Mouse (Mus musculus) hindbrain, embryonic 13.5 days (tissue): Measurements from ENCODE around the gene Gm4131. TPM values are rescaled to one million over a fixed set of nuclear protein-coding genes. Genes with fewer than 3 reads are reported as not detected.

Experiments used
- ATAC-seq: fragments of 200-750 bp; cut with Nextera tagmentation; 2 replicates; pipeline ENCODE4 v1.8.0; 2017; ENCODE audit warnings: moderate TSS enrichment; ENCODE audit not compliant: low FRiP score
- H3K27ac ChIP-seq: fragments of 300-500 bp; sonication (generic); 2 replicates; pipeline ENCODE4 v1.5.1; 2015; ENCODE audit warnings: inconsistent platforms, mild to moderate bottlenecking, moderate library complexity
- H3K27me3 ChIP-seq: fragments of 300-500 bp; sonication (generic); 2 replicates; pipeline ENCODE4 v1.6.1; 2015; ENCODE audit warnings: mild to moderate bottlenecking, inconsistent platforms
- H3K36me3 ChIP-seq: fragments of 300-500 bp; sonication (generic); 2 replicates; pipeline ENCODE4 v1.6.1; 2015; ENCODE audit warnings: mild to moderate bottlenecking, inconsistent platforms
- H3K4me1 ChIP-seq: fragments of 300-500 bp; sonication (generic); replicated peaks from 2 replicates; pipeline ENCODE4 v1.6.1; 2015; ENCODE audit warnings: inconsistent platforms
- H3K4me2 ChIP-seq: fragments of 300-500 bp; sonication (generic); 2 replicates; pipeline ENCODE4 v1.6.1; 2015; ENCODE audit warnings: inconsistent platforms, mild to moderate bottlenecking, moderate library complexity
- H3K4me3 ChIP-seq: fragments of 300-500 bp; sonication (generic); 2 replicates; pipeline ENCODE4 v1.5.1; 2015; ENCODE audit warnings: mild to moderate bottlenecking, inconsistent platforms
- H3K9ac ChIP-seq: fragments of 300-500 bp; sonication (generic); 2 replicates; pipeline ENCODE4 v1.6.1; 2015; ENCODE audit warnings: mild to moderate bottlenecking, inconsistent platforms
- H3K9me3 ChIP-seq: fragments of 300-500 bp; sonication (generic); 2 replicates; pipeline ENCODE4 v1.6.1; 2016; ENCODE audit warnings: inconsistent platforms
- WGBS: fragments of 180-500 bp; shearing (Covaris S2); methylation state at CpG from one replicate; pipeline ENCODE4 v1.1.7; 2015; 5-methylcytosine and 5-hydroxymethylcytosine counted together
- polyA plus RNA-seq: library from polyadenylated mRNA; unstranded; fragments of >200 nt; fragmentation: Nextera tagmentation; extraction: Ambion mirVana; gene quantifications from 2 replicates; pipeline ENCODE4 v1.2.1, GENCODE M21; 2015

The Gm4131 gene
- polyA plus RNA-seq, 1 experiment from 2014 or later, result 0.30 TPM

DNA sequence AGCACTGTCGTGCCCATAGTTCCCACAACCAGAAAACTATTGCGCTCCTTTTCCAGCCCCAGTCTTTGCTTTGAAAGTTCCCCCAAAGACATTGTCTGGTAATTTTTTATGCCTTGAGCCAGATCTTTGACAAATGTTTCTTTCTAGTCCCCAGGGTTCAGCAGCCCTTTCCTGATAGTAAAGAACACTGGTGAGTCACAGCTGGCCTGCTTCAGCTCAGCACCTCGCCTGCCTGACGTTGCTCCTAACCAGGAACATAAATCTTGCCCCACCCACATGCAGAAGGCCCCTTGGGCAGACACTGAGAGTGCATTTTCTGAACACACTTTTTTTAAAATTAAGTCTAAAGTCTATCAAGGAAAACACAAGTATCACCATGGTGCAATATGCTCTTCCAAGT is 3.6 kb upstream of the Gm4131 start:
- no peaks in the 10 kb centered on the region for H3K9me3 ChIP-seq
- H3K36me3 ChIP-seq, result 0 out of 2 replicates have a peak, but pooled peaks cover 2% of the 10 kb centered on the region
- no peak overlapping the region for H3K4me3 ChIP-seq
- peaks cover 10% of the 10 kb centered on the region for H3K4me1 ChIP-seq
- H3K27me3 ChIP-seq, result no peaks in the 10 kb centered on the region
- no peak for ATAC-seq
- no peak overlapping the region for H3K4me2 ChIP-seq
- 49% methylated on average over 4 of the region's 4 CpGs for WGBS
- H3K9ac ChIP-seq, result no peak overlapping the region
- no peak overlapping the region for H3K27ac ChIP-seq

DNA sequence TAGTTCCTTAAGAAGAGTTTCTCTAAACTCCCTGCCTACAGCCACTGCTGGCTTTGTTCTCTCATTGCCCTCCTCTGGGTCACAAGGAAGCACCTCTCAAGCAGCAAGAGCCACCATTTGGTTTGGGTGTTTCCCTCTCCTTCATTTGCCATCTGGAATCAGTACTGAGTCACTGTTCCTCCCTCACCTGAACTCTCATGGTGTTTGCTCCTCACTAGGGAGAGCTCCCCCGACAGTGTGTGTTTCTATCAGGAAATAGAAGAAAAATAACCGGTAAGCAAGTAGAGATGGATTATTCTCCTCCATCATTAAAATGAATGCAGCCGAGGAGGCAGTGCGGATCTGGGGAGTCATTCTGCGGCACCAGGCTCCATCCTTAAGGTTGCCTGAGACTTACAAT is 2.7 kb upstream of the Gm4131 start:
- no peak for ATAC-seq
- no peak overlapping the region for H3K9ac ChIP-seq
- 0 out of 2 replicates have a peak, but pooled peaks cover 4% of the 10 kb centered on the region for H3K36me3 ChIP-seq
- no peak overlapping the region for H3K4me2 ChIP-seq
- peaks cover 10% of the 10 kb centered on the region for H3K4me1 ChIP-seq
- H3K9me3 ChIP-seq, result no peaks in the 10 kb centered on the region
- 91% methylated on average over 5 of the region's 5 CpGs for WGBS
- no peaks in the 10 kb centered on the region for H3K27me3 ChIP-seq
- H3K27ac ChIP-seq, result no peak overlapping the region
- H3K4me3 ChIP-seq, result no peak overlapping the region

DNA sequence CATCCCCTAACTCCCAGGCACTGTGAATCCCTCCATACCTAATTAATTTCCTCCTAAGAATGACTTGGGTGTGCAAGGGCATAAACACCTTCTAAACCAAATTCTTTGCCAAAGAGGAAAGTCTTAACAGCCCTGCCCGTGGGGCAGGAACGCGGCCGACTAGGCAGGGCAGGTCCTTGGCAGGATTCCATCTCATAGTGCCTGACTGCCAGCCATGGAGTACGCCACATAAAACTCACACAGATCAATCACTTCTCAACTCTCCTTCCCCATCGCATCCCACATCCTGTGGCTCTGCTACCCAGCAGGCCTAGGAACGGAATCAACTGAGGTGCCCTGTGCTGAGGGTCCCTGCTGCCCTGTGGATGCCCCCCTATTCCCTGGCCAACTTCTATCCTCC is 3.0 kb downstream of the Gm4131 start:
- ATAC-seq, result no peak
- H3K4me2 ChIP-seq, result no peak overlapping the region
- H3K4me3 ChIP-seq, result no peak overlapping the region
- H3K36me3 ChIP-seq, result 0 out of 2 replicates have a peak, but pooled peaks cover 4% of the 10 kb centered on the region
- H3K27me3 ChIP-seq, result 0 out of 2 replicates have a peak, but pooled peaks cover 4% of the 10 kb centered on the region
- WGBS, result 71% methylated on average over 7 of the region's 7 CpGs
- H3K9me3 ChIP-seq, result no peaks in the 10 kb centered on the region
- H3K27ac ChIP-seq, result no peak overlapping the region
- H3K9ac ChIP-seq, result no peak overlapping the region
- peaks cover 13% of the 10 kb centered on the region for H3K4me1 ChIP-seq

DNA sequence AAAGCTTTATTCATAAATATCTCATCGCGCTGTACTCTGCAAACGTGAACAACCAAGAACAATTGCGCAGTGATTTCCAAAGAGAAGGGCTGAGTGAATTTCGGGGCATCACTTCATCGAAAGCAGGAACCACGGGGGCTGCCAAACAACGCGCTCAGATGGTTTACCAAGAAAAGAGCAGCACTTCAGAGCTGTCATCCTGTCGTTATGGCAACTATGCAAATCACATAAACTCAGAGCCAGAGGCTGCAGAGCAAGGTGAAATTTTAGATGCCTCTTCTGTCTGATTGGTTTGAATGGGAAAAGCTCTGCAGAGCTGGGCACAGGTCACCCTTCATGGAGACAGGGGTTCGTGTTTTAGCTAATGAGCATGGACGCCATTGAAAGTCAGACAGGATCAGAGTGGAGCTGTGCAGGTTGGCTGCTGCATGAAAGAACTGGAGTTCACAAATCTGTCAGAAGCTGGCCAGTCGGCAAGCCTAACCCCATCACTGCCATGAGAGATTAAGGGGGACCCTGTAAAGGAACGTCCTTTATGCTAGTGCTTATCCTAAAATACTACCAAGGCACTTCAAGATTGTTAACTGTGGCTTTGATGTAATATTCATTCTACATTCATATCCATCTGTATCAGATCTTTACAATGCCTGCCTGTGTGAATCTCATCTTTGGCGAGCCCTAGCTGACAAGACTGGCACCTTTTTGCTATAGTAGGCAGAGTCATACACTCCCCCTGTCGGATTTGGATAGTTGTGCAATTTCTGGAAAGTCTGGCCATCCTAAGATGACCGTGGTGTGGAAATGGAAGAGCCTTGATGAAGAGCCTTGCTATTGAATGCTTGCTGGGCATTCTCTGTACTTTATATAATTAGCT is 4.6 kb downstream of the Gm4131 start:
- Histone ChIP-seq H3K9me3 (no peaks in the 10 kb centered on the region), H3K4me3 (no peak overlapping the region), H3K36me3 (0 out of 2 replicates have a peak, but pooled peaks cover 4% of the 10 kb centered on the region), H3K9ac (no peak overlapping the region), H3K27me3 (0 out of 2 replicates have a peak, but pooled peaks cover 4% of the 10 kb centered on the region), H3K4me2 (0 out of 2 replicates have a peak overlapping the region, but pooled peaks have one; percentile 6), H3K27ac (peak overlapping the region; percentile 20; the same call in 1 of the 2 replicates), H3K4me1 (peaks cover 26% of the 10 kb centered on the region)
- 0 out of 2 replicates have a peak, but pooled peaks have one; percentile 36 for ATAC-seq
- WGBS, result 42% methylated on average over 17 of the region's 17 CpGs

DNA sequence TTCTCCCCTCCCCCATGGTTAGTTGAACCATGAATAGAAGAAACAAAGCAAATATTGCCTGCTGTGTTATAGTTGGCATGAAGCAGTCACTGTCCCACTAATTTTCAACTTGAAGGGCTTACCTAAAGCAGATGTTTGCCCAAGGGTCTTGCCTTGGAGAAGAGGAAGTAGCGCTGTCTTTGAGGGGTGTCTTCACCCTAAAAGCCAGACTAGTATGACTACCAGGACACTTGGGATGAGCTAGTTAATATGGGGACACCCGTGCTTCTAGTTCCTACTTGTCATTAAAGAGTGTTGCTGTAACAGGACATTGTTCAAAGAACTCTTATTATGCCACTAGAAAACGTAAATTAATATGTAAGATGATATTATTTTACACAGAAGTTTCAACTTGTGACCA is 9.6 kb downstream of the Gm4131 start:
- H3K4me3 ChIP-seq, result peak overlapping the region; percentile 73

DNA sequence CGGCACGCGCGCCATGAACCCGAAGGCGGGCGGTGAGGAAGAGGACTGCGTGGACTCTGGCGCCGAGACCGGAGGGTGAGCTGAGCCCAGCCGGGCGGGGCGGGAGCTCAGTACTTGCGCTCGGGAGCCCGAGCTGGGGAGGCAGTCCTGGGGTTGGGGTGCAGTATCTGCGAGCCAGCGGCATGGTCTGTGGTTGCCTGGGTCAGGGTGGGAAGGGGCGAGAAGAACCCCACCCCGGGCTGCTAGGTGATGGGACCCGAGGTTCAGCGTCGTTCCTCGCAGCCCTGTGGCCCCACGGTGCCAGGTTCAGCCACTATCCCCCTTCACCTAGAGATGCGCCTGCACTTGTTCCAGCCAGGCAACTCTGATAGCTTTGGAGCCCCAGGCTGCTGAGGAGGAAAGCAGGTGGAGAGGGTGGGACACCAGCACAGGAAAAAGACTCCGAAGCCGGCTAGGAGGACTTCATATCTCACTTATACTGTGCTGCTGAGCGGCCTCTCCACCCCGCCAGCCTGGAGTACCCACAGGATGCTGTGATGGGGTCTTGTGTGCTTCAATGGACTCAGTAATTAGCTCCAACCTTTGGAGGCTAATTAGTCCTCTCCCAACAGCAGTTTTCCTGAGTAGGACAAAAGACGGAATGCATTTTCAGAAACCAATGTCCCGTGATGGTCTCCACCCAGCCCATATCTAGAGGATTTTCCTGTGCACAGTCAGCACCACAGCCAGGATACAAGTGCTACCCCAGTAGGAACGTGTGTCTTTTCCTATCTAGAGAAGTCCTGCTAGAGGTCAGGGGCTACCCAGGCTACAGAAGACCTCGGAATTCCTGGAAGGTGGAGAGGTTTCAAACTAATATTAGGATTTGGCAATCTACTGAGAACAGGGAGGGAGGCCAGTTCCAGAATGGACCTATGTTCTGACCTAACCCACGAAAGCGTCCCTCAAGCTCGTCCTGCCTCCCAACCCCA is 10.6 kb downstream of the Gm4131 start:
- no peaks in the 10 kb centered on the region for H3K9me3 ChIP-seq
- H3K36me3 ChIP-seq, result no peaks in the 10 kb centered on the region
- peaks cover 4% of the 10 kb centered on the region; the same call in 1 of the 2 replicates for H3K27me3 ChIP-seq
- peak overlapping the region; percentile 69 for H3K4me2 ChIP-seq
- H3K4me1 ChIP-seq, result peaks cover 32% of the 10 kb centered on the region
- peak overlapping the region; percentile 85 for H3K9ac ChIP-seq
- 10% methylated on average over 38 of the region's 38 CpGs for WGBS
- peak overlapping the region; percentile 81 for H3K27ac ChIP-seq
- peak overlapping the region; percentile 73 for H3K4me3 ChIP-seq
- ATAC-seq, result peak; percentile 58

More for the DNA sequence above, 9.6 kb downstream of the Gm4131 start:
- peaks cover 38% of the 10 kb centered on the region for H3K4me1 ChIP-seq
- no peak overlapping the region for H3K27ac ChIP-seq
- no peaks in the 10 kb centered on the region for H3K9me3 ChIP-seq
- H3K9ac ChIP-seq, result no peak overlapping the region
- H3K36me3 ChIP-seq, result no peaks in the 10 kb centered on the region
- peak overlapping the region; percentile 69 for H3K4me2 ChIP-seq
- 81% methylated on average over 3 of the region's 3 CpGs for WGBS
- peaks cover 4% of the 10 kb centered on the region; the same call in 1 of the 2 replicates for H3K27me3 ChIP-seq
- no peak for ATAC-seq

DNA sequence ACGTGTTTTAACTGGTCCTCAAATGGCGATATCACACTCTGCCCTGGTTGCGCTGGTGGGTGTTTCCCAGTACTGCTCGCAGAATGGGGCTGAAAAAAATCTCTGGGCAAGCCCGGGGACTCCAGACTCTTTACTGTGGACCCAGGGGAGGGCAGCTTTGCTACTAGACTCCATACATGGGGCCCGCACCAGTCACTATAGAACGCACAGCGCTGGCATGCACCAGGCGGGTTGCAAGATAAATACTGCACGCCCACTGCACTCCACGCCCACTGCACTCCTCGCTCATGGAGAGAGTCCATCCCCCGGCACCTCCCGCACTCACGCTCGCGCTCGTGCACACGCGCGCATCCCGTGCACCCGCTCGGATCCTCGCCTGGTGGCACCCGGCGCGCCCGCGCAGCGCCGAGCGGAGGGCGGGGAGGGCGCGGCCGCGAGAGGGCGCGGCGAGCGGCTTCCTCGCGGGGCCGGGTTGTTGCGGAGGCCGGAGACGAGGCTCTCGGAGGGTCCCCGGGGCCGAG is 11.4 kb downstream of the Gm4131 start, which contains the start of gene Fam124a:
Gene Fam124a, plus strand, starts transcription at position 429 of the 521 bp plus-strand sequence.
- Histone ChIP-seq H3K4me2 (peak within 1 kb of the TSS; percentile 69), H3K36me3 (no peaks in the 10 kb centered on the region), H3K4me3 (peak within 1 kb of the TSS; percentile 73), H3K27me3 (peaks cover 4% of the 10 kb centered on the region; the same call in 1 of the 2 replicates), H3K4me1 (peaks cover 33% of the 10 kb centered on the region), H3K9me3 (no peaks in the 10 kb centered on the region), H3K9ac (peak within 1 kb of the TSS; percentile 85), H3K27ac (peak within 1 kb of the TSS; percentile 81)
- peak; percentile 93 for ATAC-seq
- WGBS, result under 1% methylated on average over 51 of the region's 51 CpGs

DNA sequence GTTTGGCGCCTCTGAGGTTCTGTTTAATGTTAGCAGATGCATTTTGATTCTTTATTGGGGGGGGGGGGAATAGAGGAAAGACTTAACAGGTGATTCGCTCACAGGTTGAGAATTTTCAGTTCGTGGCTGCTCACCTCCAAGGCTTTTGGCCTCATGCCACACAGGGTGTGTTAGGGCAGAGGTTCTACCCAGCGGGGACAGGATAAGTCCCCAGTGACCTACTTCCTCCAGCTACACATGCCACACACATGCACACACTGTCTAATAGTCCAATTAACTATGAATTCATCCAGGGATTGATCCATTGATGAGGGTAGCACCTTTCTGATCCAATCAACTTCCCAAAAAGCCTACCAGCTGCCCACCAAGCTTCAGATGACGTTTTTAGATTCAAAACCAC is 12.9 kb downstream of the Gm4131 start:
- Histone ChIP-seq H3K9me3 (no peaks in the 10 kb centered on the region), H3K4me1 (peaks cover 39% of the 10 kb centered on the region), H3K4me2 (no peak overlapping the region), H3K27ac (no peak overlapping the region), H3K4me3 (no peak overlapping the region), H3K9ac (no peak overlapping the region), H3K27me3 (peaks cover 4% of the 10 kb centered on the region; the same call in 1 of the 2 replicates), H3K36me3 (no peaks in the 10 kb centered on the region)
- 86% methylated on average over 5 of the region's 5 CpGs for WGBS
- ATAC-seq, result no peak

DNA sequence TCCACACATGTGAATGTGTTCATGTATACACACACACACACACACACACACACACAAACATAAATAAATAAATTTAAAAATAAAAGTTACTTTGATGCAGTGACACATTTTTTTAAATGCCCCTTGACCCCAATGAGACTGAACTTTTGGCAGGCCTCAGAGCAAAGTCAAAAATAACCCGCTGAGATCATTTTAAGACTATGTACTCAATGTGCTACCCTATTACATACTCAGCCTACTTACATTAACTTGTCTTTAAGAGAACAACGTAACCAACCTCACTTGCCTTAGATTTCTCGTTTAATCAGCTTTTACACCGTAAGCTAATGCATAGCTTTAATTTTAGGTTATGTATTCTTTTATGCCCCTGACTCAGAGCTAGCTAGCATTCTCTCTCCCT is 13.9 kb downstream of the Gm4131 start:
- no peak overlapping the region for H3K4me3 ChIP-seq
- no peaks in the 10 kb centered on the region for H3K36me3 ChIP-seq
- peaks cover 33% of the 10 kb centered on the region for H3K4me1 ChIP-seq
- ATAC-seq, result no peak
- 95% methylated on average over 4 of the region's 4 CpGs for WGBS
- H3K27me3 ChIP-seq, result peaks cover 4% of the 10 kb centered on the region; the same call in 1 of the 2 replicates
- no peak overlapping the region for H3K27ac ChIP-seq
- H3K4me2 ChIP-seq, result no peak overlapping the region
- H3K9ac ChIP-seq, result no peak overlapping the region
- H3K9me3 ChIP-seq, result no peaks in the 10 kb centered on the region

DNA sequence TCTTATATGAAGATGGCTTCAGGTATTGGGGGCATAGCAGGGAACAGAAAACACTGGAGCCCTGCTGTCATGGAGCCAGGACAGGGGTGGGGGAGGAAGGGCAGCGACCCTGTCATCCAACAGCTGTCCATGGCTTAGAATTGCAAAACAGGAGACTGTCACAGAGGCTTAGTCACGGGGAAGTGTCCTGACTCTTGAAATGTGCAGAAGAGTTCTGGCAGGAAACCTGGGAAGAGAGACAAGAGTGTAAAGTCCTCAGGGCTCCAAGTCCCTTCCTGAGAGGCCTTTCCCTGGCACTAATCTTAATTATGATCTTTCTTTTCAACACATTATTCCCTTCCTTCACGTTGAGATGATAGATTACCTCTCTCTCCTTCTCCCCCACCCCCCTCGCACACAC is 16.6 kb downstream of the Gm4131 start:
- peaks cover 13% of the 10 kb centered on the region for H3K4me1 ChIP-seq
- H3K27ac ChIP-seq, result no peak overlapping the region
- peaks cover 4% of the 10 kb centered on the region; the same call in 1 of the 2 replicates for H3K27me3 ChIP-seq
- no peak overlapping the region for H3K4me3 ChIP-seq
- no peak overlapping the region for H3K9ac ChIP-seq
- ATAC-seq, result no peak
- no peak overlapping the region for H3K4me2 ChIP-seq
- no peaks in the 10 kb centered on the region for H3K36me3 ChIP-seq
- no peaks in the 10 kb centered on the region for H3K9me3 ChIP-seq
- WGBS, result 22% methylated on average over 3 of the region's 4 CpGs

DNA sequence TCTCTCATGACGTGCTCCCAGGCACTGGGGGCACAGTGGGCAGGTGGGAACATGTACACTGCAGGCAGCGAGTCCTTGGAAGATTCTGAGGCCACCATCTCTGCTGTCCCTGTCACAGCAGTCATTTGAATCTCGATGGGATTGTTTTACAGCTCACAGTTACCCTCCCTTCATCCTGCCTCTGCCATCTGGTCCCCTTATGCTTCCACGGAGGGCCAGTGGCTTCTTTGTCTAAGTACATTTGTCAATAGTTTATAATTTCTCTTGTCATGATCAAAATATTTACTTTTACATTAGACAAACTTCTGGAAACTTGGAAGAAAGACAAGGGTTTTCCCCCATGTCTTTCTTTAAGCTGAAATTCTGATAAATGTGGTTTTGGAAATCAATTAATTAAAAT is 20.0 kb downstream of the Gm4131 start:
- 59% methylated on average over 4 of the region's 4 CpGs for WGBS
- ATAC-seq, result no peak

More for the DNA sequence above, 20.0 kb downstream of the Gm4131 start:
- Histone ChIP-seq H3K36me3 (no peaks in the 10 kb centered on the region), H3K4me1 (peaks cover 7% of the 10 kb centered on the region; the same call in 1 of the 2 replicates), H3K4me2 (no peak overlapping the region), H3K27ac (no peak overlapping the region), H3K27me3 (no peaks in the 10 kb centered on the region), H3K9me3 (no peaks in the 10 kb centered on the region), H3K4me3 (no peak overlapping the region), H3K9ac (no peak overlapping the region)
